Mouse (Mus musculus) liver, adult 2 months (tissue): ENCODE results near the gene Cyp2c23. TPM values are rescaled to one million over a fixed set of nuclear protein-coding genes. Genes with fewer than 3 reads are reported as not detected.

Experiments
- DNase-seq: peaks from one replicate; pipeline ENCODE4 v3.0.0-alpha.2; 2011; ENCODE audit warnings: low read depth, low spot score; ENCODE audit errors: extremely low read depth
- H3K27ac ChIP-seq: fragments of 200-500 bp; replicated peaks from 2 replicates; pipeline ENCODE4 v1.5.1; 2012; ENCODE audit warnings: low read depth, mild to moderate bottlenecking, control low read depth, inconsistent platforms, low read length; ENCODE audit not compliant: insufficient read depth
- H3K27me3 ChIP-seq: fragments of 200-500 bp; 2 replicates; pipeline ENCODE4 v1.6.1; 2012; ENCODE audit warnings: mild to moderate bottlenecking, moderate library complexity, low read length, inconsistent platforms; ENCODE audit not compliant: control insufficient read depth, insufficient read depth
- H3K36me3 ChIP-seq: fragments of 200-500 bp; 2 replicates; pipeline ENCODE4 v1.6.1; 2012; ENCODE audit warnings: low read length, inconsistent platforms; ENCODE audit not compliant: control insufficient read depth, insufficient read depth
- H3K4me1 ChIP-seq: fragments of 200-500 bp; 2 replicates; pipeline ENCODE4 v1.6.1; 2011; ENCODE audit warnings: low read length; ENCODE audit not compliant: control insufficient read depth, insufficient read depth
- H3K4me3 ChIP-seq: fragments of 200-500 bp; 2 replicates; pipeline ENCODE4 v1.5.1; 2011; ENCODE audit warnings: low read depth, mild to moderate bottlenecking, control low read depth, low read length, moderate library complexity; ENCODE audit not compliant: insufficient read depth
- H3K79me2 ChIP-seq: fragments of 200-500 bp; 2 replicates; pipeline ENCODE4 v1.6.1; 2012; ENCODE audit warnings: inconsistent platforms, mild to moderate bottlenecking, low read length, moderate library complexity; ENCODE audit not compliant: control insufficient read depth, insufficient read depth
- H3K9ac ChIP-seq: fragments of 200-500 bp; 2 replicates; pipeline ENCODE4 v1.6.1; 2012; ENCODE audit warnings: low read depth, mild to moderate bottlenecking, control low read depth, inconsistent platforms, low read length
- CTCF ChIP-seq: fragments of 200-500 bp; IDR thresholded peaks from 2 replicates; pipeline ENCODE4 v1.5.1; 2011; ENCODE audit warnings: low read depth, low read length, control low read depth
- POLR2A ChIP-seq: fragments of 200-500 bp; IDR thresholded peaks from 2 replicates; pipeline ENCODE4 v1.6.1; 2011; ENCODE audit warnings: low read length, control low read depth; ENCODE audit not compliant: insufficient read depth; ENCODE audit errors: extremely low read depth
- WGBS: fragments of 180-500 bp; shearing (Covaris S2); methylation state at CpG from one replicate; pipeline ENCODE4 v1.1.7; 2018; 5-methylcytosine and 5-hydroxymethylcytosine counted together
- polyA plus RNA-seq: library from polyadenylated mRNA; depleted of rRNA; stranded (reverse); fragments of >200 nt; gene quantifications from 2 replicates; pipeline ENCODE4 v1.2.3, GENCODE M21; 2012
- total RNA-seq: library from RNA; depleted of rRNA; stranded (reverse); fragments of >200 nt; gene quantifications from 2 replicates; pipeline ENCODE4 v1.2.3, GENCODE M21; 2014

Gene Cyp2c23
- total and polyA plus RNA-seq, 2 experiments: 233 to 262 TPM

DNA sequence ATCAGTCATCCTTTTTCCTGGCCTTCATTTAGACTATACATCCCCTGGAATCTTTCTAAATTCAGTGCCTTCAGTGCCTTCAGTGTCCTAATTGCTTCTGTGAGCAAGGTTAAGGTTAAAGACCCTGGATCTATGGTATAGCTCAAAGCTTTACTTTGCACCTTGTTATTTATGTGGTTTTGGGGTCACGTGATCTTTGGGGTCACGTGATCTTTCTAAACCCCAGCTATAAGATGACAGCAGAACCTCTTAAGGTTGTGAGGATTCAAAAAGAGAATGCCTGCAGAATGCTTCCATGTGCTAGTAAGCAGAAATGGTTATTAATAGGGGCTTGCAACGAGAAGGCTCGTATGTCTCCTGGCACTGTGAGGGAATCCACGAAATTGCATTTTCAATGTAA lies 4.4 kb upstream of the Cyp2c23 start:
- peaks cover 43% of the 10 kb centered on the region for H3K36me3 ChIP-seq
- peaks cover 5% of the 10 kb centered on the region; the same call in 1 of the 2 replicates for H3K4me1 ChIP-seq
- H3K27ac ChIP-seq: no peak overlapping the region
- WGBS: 95% methylated on average over 5 of the region's 5 CpGs
- no peak overlapping the region for H3K4me3 ChIP-seq
- no peak overlapping the region for H3K9ac ChIP-seq
- TF ChIP-seq CTCF: no peak
- no peak for TF ChIP-seq POLR2A
- no peaks in the 10 kb centered on the region for H3K79me2 ChIP-seq
- no peaks in the 10 kb centered on the region for H3K27me3 ChIP-seq
- no peak for DNase-seq

DNA sequence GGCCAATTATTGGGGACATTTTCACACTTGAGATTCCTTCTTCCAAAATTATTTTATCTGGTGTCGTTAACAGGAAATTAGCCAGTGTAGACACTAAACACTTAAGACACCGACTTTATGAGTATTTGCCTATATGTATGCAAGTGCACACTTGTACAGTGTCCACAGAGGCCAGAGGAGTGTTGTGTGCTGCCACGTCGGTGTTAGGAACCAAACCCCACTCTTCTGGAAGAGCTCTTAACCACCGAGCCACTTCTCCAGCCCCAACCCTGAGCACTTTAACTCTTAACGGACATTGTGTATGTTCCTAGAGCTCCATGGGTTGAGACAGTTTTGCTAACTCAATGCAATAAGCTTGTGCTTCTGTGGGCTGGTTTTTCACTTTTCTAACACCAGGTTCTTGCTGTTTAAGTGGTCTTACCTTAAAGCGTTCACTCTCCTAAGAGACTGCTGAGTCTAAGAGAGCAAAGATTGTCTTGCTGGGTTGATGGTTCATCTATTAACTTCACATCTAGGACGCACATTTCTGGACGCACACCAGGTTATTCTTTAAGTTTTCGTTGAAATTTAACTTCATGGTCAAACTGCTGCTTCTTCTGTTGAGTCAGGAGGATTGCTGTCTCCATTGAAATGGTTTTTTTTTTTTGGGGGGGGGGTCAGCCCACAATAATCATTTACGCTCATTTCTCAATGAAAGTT lies 3.2 kb upstream of the Cyp2c23 start:
- H3K4me3 ChIP-seq: no peak overlapping the region
- H3K79me2 ChIP-seq: no peaks in the 10 kb centered on the region; the same call in 1 of the 2 replicates
- peaks cover 5% of the 10 kb centered on the region; the same call in 1 of the 2 replicates for H3K4me1 ChIP-seq
- H3K27me3 ChIP-seq: no peaks in the 10 kb centered on the region
- peaks cover 32% of the 10 kb centered on the region for H3K36me3 ChIP-seq
- H3K27ac ChIP-seq: no peak overlapping the region
- no peak for TF ChIP-seq POLR2A
- no peak for TF ChIP-seq CTCF
- no peak overlapping the region for H3K9ac ChIP-seq
- DNase-seq: no peak
- WGBS: 80% methylated on average over 11 of the region's 11 CpGs

DNA sequence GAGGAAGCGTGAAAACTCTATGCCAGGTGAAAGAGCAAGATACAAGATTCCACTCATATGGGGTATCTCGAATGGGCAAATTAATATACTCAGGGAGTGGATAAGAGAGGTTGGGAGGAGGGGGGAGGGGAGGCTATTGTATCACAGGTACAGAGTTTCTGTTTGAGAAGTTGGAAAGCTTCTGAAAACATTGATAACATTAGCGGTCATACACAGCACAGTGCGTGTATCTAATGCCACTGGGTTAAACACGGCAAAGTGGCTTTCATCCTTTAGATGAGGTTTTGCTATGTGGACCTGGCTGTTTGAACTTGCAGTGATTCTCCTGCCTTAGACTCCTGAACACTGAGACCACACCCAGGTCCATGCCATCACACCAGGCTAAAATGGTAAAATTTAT lies 1.0 kb upstream of the Cyp2c23 start:
- DNase-seq: peak; percentile 73
- TF ChIP-seq CTCF: no peak
- no peak for TF ChIP-seq POLR2A
- Histone ChIP-seq H3K4me3 (no peak overlapping the region), H3K9ac (no peak overlapping the region), H3K36me3 (peaks cover 13% of the 10 kb centered on the region), H3K27ac (0 out of 2 replicates have a peak overlapping the region, but pooled peaks have one; percentile 34), H3K4me1 (peaks cover 15% of the 10 kb centered on the region), H3K79me2 (peaks cover 2% of the 10 kb centered on the region; the same call in 1 of the 2 replicates), H3K27me3 (no peaks in the 10 kb centered on the region)
- 35% methylated on average over 5 of the region's 5 CpGs for WGBS

DNA sequence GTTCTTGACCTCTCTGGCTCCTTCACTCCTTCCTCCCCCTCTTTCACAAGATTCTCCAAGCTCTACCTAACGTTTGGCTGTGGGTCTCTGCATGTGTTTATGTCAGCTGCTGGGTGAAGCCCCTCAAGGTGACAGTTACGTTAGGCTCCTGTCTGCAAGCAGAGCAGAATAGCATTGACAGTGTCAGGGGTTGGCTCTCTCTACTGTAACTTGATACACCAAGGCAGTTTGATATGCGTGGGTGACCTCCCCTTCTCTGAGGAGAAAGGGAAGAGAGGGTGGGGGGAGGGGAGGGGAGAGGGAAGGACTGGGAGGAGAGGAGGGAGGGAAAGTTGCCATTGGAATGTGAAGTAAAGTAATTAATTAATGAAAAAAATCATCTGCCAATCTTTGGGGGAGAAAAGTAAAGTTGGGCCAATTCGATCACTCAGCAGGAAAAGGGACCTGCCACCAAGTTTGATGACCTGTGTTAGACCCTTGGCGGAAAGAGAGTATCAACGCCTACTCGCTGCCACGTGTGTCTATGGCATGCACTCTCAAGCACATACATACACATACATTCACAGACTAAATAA lies 2.0 kb downstream of the Cyp2c23 start:
- H3K4me1 ChIP-seq: peaks cover 25% of the 10 kb centered on the region

DNA sequence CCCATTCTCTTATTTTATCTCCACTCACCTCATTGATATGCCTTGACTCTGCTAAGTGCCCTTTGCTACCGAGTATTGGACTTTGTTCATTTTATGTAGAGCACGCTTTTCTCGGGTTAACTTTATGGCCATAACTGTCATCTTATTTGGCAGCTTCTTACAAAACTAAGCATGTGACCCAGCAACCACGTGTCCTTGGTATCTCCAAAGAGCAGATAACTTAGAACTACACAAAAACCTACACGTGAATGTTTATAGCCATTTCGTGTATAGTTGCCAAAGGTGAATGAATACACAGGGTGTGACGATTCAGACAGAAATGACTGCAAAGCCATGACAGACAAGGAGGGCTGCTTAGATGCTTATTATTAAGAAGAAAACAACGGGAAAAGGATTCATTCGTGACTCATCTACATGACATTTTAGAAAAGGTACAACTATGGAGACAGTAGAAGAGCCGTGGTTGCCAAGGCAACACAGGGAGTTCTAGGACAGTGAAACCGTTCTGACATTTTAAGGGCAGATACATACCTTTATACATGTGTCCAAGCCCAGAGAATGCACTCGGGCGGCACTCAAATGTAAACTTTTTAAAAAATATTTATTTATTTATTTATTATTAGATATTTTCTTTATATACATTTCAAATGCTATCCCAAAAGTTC lies 4.0 kb downstream of the Cyp2c23 start:
- Histone ChIP-seq H3K9ac (no peak overlapping the region), H3K27me3 (no peaks in the 10 kb centered on the region), H3K79me2 (peaks cover 12% of the 10 kb centered on the region; the same call in 1 of the 2 replicates), H3K4me1 (peaks cover 31% of the 10 kb centered on the region), H3K27ac (peak overlapping the region; percentile 77), H3K36me3 (no peaks in the 10 kb centered on the region), H3K4me3 (no peak overlapping the region)
- WGBS: 43% methylated on average over 13 of the region's 13 CpGs
- TF ChIP-seq POLR2A: no peak
- TF ChIP-seq CTCF: no peak
- DNase-seq: peak; percentile 100

More for the DNA sequence above, 2.0 kb downstream of the Cyp2c23 start:
- Histone ChIP-seq H3K9ac (0 out of 2 replicates have a peak overlapping the region, but pooled peaks have one; percentile 26), H3K27me3 (no peaks in the 10 kb centered on the region), H3K27ac (peak overlapping the region; percentile 55), H3K79me2 (peaks cover 9% of the 10 kb centered on the region; the same call in 1 of the 2 replicates), H3K36me3 (no peaks in the 10 kb centered on the region), H3K4me3 (peak overlapping the region; percentile 35; the same call in 1 of the 2 replicates)
- peak; percentile 92 for DNase-seq
- TF ChIP-seq POLR2A: no peak
- TF ChIP-seq CTCF: no peak
- 17% methylated on average over 8 of the region's 8 CpGs for WGBS
